Mouse (Mus musculus) retina, adult 2 months (tissue): ENCODE measurements around the gene Acbd6.

Experiments
- DNase-seq: peaks from one replicate; pipeline ENCODE4 v3.0.0-alpha.2; 2012; ENCODE audit warnings: low read depth, low spot score

Acbd6 gene

DNA sequence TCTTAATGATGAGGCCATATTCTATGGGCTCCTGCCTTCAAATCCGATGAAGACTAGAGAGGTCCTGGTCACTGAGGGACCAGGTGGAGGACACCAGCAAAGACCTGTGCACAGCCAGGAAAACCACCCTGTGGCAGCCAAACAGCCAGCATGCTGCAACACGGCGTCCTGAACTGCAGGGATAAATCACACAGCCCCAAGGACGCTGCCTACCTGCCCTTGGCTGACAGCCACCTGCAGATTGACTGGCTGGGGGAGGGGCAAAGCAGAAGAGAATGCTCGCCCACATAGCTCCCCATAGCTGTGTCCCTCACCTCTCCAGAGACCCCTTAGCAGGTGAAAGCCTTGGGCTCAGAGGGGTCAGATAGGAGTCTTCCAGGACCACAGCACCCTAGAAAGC is 162.1 kb downstream of the Acbd6 start:
- no peak for DNase-seq

DNA sequence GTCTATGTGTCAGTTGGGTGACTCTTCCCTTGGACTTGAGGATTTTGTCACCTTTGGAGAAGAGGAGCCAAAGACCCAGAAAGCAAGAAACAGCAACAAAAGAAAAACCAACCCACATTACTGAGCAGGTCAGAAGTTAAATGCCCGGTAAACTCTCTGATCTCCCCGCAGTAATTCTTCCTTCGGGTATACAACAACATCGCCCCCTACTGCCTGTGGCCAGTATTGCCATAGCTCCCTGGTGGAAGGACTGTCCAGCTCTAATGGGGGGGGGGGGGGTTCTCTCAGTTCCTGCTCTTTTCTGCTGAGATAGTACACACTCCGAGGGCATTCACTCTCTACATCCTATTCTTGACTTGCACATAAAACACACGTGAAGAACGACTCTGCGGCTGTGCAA is 163.5 kb downstream of the Acbd6 start:
- peak; percentile 30 for DNase-seq

DNA sequence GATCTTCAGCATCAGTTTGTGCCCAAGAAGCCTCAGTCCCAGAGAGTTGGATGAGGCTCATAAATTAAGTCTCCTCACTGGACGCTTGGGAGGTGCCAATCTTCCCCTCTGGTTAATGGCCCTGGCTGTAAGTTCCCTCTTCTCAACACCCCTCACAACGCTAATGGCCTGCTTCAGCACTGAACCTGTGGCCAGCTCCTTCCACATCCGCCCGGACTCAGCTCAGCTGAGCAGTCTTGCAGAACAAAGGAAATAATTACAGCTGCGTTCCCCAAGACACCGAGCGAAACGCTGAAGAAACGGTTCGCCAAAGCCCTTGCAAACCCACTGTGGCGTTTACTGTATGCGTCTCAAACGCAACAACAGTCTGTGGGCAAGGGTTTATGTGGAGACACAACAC is 164.3 kb downstream of the Acbd6 start:
- DNase-seq = no peak

DNA sequence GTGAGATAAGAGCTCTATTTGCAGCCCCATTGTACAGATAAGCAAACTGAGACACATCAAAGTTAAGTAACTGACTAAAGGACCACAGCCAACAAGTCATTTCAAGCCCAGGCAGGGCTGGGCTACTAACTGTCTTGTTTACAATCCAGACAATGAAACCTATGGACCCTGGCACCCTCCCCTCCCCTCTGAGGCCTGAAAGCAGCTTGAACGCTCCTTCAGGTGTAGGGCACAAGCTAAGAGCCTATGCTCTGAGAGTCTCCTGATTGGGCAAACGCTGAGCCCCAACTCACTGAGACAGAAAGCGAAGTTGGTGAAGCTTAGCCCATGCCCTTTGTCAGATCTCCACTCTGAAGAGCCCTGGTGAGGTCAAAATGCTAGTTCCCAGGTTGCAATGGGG is 166.4 kb downstream of the Acbd6 start:
- no peak for DNase-seq

DNA sequence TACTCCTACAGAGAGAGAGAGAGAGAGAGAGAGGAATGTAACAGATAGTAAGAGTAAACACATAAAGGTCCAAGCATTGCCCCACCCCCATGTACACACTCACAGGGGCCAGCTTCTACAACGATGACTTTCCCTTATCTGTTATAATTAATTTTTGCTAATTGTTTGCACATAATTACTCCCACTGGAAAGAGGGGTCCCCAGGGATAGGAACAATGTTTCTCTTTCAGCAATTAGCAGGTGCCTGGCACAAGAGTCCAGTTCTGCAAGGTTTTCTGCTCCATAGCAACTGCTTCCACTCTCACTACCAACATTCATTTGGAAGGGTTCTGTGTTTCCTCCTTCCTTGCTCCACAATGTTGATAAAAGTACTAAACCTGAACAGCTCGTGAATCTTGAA is 168.0 kb downstream of the Acbd6 start:
- no peak for DNase-seq

DNA sequence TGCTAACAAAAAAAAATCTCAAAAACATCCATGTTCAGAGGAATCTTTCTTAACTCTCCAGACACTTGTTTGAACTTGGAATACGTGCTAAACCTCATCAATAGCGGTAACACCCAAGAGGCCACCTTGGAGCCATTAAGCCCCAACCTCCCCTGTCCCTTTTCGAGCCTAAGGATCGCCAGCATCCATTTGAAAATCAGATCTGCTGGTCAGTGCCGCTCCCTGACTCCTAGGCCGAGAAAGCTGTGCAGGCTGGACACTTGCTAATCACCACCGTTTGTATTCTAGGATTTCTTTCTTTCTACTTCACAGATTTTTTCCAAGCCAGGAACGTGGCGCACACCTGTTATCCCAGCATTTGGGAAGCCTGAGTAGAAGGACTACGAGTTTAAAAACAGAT is 169.9 kb downstream of the Acbd6 start:
- no peak for DNase-seq

DNA sequence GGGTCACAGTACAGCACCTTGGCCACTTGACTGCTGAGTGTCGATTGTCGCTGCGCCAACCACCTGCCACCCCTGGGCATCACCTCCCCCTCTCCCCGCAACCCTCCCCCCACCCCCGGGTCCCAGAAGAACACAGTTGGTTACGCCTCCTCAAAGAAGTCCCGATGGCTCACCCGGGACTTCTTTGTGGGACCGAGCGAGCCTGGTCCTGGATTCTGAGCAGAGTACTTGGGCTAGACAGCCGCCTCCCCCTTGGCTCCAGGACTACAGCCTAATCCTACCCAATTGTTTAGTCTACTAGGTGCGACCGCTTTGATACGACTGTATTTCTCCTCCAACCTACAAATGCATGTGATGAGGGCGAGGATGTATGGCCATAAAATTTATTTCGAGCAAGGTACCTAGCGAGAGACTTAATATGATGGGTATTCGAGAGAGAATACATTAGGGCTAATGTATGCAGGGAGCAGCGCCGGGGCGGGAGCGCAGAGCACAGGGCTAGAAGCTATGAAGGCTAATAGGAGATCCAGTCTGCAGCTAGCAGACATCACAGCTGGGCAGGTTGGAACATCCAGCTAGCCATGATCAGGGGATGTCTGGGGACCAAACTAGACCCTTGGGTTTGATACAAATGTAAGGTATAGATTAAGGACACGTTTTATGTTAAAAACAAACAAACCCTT is 171.3 kb downstream of the Acbd6 start:
- DNase-seq = no peak

DNA sequence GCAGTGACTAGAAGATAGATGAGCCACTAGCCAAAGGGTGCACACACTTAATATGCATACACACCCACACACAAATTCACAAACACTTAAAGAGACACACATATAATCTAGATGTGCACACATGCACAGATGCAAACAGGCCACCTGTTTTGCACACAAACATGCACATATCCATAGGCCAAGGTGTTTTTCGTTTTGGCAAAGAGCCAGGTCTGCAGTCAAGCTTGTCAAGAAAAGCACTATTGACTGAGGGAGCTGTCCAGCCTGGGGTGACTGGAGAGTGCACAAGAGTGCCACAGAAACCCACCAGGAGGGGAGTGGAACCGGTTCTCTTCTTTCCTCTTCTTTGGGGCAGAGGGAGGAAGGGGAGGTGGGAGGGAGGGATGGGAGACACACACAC is 173.2 kb downstream of the Acbd6 start:
- no peak for DNase-seq

DNA sequence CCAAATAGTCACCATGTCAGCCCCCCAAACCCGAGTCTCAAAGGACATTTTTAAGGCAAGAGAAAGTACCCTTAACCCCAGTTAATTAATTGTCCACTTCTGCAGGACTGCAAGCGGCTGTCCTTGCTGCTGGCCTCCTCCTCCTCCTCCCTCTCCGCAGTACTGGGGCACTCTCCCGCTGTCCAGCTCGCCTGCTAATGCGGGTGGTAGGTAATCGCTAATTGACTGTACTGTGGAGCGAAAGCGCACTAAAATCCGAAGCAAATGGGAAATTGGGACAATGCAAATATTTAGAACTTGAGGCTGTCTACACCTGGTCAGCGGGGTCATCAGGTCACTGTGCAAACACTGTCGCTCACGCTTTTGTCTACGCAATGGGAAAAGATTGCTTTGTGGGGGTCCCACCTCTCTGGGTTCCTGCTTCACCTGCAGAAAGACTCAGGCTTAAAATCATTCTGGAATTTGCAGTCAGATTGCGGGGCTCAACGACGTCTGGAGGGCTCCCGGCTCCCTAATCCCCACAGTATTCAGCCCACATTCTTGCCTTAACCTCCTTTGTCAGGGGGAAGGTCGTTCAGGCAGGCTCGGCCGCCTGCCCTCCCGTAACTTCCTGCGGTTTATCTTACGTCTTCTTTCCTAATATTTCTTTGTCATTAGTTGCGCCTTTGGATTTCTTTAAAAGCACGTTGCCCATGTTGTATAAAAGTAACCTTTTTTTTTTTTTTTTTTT is 178.3 kb downstream of the Acbd6 start:
- no peak for DNase-seq

DNA sequence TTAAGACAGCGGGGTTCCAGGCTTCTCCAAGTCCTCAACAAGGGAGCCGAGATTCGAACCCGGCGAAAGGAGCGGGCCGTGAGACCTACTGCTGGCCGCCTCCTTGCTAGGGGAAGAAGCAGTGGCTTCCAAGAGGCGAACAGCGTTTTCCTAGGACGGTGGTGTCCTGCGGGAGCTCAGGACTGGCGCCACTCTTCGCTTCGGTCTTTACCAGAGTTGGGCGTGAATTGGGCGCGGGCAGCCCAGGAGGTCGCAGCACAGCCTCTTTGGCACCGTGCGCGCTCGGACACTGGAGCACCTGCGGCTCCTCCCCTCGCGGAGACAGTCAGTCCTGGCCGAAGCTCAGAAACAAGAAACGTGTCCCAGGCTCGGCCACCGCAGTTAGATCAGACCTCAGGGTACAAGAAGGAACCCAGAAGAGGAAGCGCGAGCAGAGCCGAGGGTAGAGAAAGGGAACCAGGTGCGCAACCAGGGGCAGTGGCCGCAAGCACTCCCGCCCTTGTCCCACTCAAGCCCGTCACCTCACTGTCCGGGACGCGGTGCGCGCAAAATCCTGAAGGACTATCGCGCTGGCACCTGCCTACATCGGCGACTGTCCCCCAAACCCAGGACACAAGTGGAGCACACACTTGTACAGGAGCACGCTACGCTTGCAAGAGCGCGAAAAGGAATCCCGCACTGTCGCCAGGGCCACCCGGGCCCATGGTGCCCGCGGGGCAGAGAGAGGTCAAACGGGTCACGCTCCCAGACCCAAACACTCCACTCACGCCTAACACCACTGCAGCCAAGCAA is 179.3 kb downstream of the Acbd6 start:
- DNase-seq = no peak

DNA sequence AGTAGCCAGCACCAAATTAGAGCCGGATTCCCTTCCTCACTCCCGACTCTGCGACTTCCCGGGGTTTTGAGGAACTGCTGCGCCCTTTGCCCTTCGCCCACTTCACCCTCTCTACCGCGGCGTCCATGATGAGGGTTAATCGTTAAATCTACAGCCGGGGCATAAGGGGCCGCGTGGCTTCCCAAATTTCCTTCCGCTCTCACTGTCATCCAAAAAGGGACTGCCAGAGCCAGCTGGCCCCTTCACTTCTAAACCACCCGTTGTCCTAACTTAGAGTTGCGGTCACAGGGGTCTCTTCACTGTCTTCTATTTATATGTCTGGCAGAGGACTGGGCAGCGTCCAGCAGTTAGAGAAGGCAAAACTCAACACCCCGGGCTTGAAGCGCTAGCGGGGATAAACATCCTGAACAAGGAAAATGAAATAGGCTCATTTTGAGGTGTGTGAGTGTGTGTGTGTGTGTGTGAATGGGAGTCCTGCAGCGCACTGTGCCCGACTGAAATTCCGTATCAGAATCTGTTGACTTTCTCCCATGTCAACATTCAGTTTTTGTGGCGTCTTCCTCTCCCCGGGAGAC is 180.0 kb downstream of the Acbd6 start:
- DNase-seq = no peak
